Mouse (Mus musculus): Measurements from ENCODE around the gene Mocs2. TPM values are rescaled to one million over a fixed set of nuclear protein-coding genes. Genes with fewer than 3 reads are reported as not detected.

The Mocs2 gene
- 33.6 and 48.1 TPM in 2 replicates for total RNA-seq (2017)

DNA sequence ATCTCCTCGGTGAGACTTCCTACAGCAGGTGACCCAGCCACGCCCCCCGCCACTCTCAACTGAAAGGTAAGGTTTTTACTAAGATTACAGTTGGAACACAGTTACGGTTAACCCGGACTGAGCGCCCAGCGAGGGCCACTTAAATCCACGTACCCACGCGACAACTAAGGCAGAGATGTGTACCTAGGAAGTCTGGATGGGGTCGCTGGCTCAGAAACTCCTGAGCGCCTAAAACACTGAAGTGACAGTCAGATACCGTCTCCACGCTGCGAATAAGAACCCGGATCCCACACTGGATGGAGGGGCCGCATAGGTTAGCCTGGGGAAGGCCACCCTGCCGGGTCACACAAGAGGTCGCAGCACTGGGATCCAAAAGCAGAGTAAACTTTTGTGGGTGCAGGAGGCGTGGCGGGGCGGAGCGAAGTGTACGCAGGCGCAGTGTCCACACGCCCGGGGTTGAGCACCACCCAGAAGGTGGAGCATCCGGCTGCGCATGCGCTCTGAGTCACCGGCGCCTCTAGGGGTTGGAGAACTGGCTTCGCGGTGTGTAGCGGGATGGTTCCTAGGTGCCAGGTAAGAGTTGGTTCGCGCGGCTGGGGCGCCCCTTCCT, at the start of gene Mocs2:
Gene Mocs2 (plus strand): TSS at position 486 of the 610 bp plus-strand sequence.
- peak; percentile 93 for ATAC-seq (replicated peaks; ENCODE audit: low read depth, poor library complexity, severe bottlenecking)

- ATAC-seq (replicated peaks; ENCODE audit: low read depth, poor library complexity, severe bottlenecking), result peak; percentile 48; the same call in 1 of the 2 replicates
Observed at GRCm38 (mm10) chr13:114791511-114791910, 26.5 kb upstream of the Mocs2 start.

DNA sequence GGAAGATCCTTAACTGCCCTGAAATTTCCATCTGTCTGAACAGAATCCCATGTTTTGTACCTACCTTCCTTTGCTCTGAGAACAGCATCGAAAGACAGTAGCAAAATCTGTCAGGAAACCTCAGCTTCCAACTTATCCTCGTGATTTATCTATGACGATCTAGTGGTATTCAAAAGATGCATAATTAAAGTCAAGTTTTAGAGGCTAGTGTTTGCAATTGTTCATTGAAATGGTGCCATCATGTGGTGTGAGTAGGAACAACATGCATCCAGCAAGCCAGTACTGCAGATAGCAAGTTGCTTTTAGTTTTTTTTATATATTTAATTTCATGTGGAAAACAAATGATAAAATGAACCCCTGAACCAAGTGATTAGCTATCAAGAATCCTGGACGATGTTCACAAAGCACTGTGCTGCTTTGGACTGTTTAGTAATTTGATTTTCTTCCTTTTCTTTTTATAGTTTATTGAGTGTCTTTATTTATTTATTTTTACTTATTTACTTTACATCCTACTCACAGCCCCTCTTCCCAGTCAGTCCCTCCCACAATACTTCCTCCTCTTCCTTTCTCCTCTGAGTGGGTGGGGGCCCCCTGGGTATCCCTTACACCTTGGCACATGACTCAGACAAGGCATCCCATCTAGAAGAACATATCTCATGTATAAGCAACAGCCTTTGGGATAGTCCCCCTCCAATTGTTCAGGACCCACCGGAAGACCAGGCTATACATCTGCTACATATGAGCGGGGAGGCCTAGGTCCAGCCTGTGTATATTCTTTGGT, 24.6 kb upstream of the Mocs2 start:
- peak; percentile 84 for ATAC-seq (replicated peaks; ENCODE audit: low read depth, poor library complexity, severe bottlenecking)

DNA sequence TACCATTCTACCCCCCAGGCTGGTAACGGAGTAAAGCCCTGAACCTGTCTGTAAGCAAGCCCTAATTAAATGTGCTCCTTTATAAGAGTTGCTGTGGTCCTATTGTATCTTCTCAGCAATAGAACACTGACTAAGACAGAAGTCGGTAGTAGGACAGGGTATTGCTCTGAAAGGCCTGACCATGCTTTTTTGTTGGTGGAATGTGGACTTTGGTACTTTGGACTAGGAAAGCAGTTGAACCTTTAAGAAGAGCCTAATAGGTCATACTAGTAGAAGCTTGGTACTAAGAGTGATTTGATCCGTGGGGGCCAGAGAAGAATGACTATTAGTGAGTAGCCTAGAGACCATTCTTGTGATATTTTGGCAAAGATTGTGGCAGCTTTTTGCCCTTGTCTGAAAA, 16.2 kb upstream of the Mocs2 start:
- no peak for ATAC-seq (replicated peaks; ENCODE audit: low read depth, poor library complexity, severe bottlenecking)

DNA sequence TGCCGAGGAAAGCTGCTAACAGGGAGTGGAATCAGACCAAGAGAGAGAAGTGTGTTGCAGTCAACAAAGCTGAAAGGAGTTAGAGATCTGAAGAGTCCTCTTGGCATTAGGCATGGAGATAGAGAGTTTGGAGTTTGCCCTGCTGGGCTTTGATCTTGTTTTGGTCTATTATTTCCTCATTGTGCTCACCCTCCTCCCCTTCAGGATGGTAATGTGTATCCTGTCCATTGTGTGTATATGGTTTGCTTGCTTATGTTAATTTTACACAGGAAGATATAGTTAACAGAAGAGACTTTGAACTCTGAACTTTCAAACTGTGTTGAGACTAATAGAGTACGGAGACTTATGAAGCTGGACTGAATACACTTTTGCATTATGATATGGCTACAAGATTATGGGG, 15.1 kb upstream of the Mocs2 start:
- no peak for ATAC-seq (replicated peaks; ENCODE audit: low read depth, poor library complexity, severe bottlenecking)

- no peak for ATAC-seq (replicated peaks; ENCODE audit: low read depth, poor library complexity, severe bottlenecking)
Observed at GRCm38 (mm10) chr13:114809624-114810210, 8.3 kb upstream of the Mocs2 start.

- peak; percentile 24 for ATAC-seq (replicated peaks; ENCODE audit: low read depth, poor library complexity, severe bottlenecking)
Observed at GRCm38 (mm10) chr13:114818513-114818912, 477 bp downstream of the Mocs2 start.

DNA sequence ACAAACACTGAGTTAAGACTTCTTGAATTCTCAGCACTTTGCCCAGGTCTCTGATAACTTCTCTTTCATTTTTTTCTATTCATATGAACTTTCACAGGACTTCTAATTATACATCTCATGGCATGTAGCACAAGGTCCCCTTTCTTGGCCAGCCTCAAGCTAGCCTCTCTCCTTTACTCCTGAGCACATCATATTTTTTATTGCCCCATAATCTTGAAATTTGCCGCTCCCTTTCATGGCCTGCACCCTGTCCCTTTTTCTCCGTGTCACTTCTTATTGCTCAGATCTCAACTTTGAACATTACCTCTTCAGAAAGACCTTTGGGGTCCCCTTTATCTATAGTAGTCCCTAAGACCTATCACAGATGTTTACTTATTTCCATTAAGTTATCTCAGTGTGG, 4.8 kb downstream of the Mocs2 start:
- no peak for ATAC-seq (replicated peaks; ENCODE audit: low read depth, poor library complexity, severe bottlenecking)

GRCm38 (mm10) chr13:114825377-114825855, 7.4 kb downstream of the Mocs2 start:
- ATAC-seq (replicated peaks; ENCODE audit: low read depth, poor library complexity, severe bottlenecking), result no peak

GRCm38 (mm10) chr13:114831367-114831833, 13.4 kb downstream of the Mocs2 start:
- peak; percentile 72 for ATAC-seq (replicated peaks; ENCODE audit: low read depth, poor library complexity, severe bottlenecking)

- ATAC-seq (replicated peaks; ENCODE audit: low read depth, poor library complexity, severe bottlenecking), result no peak
Observed at GRCm38 (mm10) chr13:114832761-114833160, 14.7 kb downstream of the Mocs2 start.

DNA sequence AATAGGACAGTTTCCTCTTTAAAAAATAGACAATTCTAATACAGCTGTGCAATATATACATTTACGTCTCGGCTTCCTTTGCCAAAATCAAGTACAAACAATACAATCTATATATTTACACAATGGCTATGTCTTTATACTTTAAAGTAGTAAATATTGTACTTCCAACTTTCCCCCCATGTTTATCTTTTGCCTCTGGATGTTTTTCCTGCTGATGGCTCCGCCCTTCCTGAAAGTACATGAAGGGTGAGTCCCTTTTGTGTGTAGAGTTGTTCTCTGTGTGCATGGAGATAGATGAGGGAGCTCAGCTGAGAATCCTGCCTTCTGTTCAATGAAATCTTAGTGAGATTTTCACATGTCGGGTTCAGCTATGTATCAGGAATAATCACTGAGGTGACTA, 15.3 kb downstream of the Mocs2 start:
- ATAC-seq (replicated peaks; ENCODE audit: low read depth, poor library complexity, severe bottlenecking), result no peak

DNA sequence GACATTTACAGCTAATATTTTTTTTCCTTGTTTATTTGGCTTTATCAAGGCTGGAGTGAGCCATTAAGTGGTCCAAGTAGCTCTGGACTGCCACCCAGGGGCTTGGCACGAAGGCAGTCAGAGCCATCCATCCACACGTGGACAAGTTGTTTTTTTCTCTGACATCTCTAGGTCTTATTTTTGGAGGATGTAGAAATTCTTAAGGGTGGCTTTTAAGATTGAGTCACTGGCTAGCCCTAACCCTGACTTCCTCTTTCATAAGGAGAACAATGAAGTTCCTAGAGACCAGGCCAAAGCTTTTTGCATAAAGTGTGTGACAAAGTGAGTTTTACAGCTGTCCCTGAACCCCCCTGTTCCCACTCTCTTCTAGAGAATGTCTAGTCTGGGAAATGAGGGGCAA, 16.5 kb downstream of the Mocs2 start:
- ATAC-seq (replicated peaks; ENCODE audit: low read depth, poor library complexity, severe bottlenecking), result peak; percentile 68

- peak; percentile 73 for ATAC-seq (replicated peaks; ENCODE audit: low read depth, poor library complexity, severe bottlenecking)
Observed at GRCm38 (mm10) chr13:114837061-114837460, 19.0 kb downstream of the Mocs2 start.

- no peak for ATAC-seq (replicated peaks; ENCODE audit: low read depth, poor library complexity, severe bottlenecking)
Observed at GRCm38 (mm10) chr13:114838535-114838990, 20.5 kb downstream of the Mocs2 start.

DNA sequence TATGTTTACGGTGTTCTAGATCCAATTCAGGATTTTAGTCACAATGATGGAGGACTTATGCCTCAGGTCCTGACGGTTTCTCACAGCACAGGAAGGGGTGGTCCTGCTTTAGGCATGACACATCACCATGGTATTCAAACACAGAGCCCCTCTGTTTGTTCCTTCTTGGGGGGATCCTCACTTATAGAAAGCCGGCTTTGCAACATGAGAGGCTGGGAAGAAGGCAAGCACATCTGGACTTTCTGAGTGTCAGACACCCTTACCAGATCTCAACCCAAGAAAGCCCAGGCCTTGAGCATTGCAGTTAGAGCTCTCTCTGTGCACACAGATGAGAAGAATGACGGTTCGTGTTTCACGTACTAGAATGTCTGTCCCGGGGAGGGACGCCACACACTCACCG, 21.1 kb downstream of the Mocs2 start:
- no peak for ATAC-seq (replicated peaks; ENCODE audit: low read depth, poor library complexity, severe bottlenecking)

DNA sequence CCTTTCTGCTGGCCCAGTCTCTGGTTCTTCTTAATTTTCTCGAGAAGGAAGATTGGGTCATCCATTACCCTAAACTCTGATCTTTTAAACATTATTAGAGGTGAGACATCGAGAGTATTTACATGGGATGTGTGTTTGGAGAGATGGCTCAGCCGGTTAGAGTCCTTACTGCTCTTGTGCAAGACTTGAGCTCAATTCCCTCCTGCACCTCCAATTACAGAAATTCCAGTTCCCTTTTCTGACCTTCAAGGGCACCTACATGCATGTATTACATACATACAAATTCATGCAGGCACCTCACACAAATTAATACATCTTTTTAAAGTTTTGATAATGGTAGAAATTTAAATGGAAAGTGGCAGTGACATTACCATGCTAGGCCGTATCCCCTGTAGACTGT, 22.5 kb downstream of the Mocs2 start:
- no peak for ATAC-seq (replicated peaks; ENCODE audit: low read depth, poor library complexity, severe bottlenecking)

DNA sequence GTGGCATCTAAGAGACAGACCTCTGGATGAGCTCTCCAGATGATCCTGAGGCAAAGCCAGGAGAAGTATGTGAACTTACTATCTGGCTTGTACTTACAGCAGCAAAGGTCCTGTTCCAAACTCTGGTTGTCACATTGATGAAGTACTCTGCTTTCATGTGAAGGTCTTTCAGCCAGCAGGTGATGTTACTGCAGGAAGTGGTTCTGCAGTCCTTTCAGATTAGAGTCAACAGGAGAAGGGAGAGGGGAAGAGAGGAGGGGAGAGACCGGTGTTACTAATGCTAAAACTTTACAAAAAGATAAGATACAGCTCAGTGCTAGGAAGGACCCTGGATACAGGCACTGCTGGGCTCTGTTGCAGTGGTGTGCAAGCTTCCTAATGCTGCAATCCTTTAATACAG, 25.3 kb downstream of the Mocs2 start:
- no peak for ATAC-seq (replicated peaks; ENCODE audit: low read depth, poor library complexity, severe bottlenecking)

- ATAC-seq (replicated peaks; ENCODE audit: low read depth, poor library complexity, severe bottlenecking), result peak; percentile 86
Observed at GRCm38 (mm10) chr13:114845804-114846203, 27.8 kb downstream of the Mocs2 start.

DNA sequence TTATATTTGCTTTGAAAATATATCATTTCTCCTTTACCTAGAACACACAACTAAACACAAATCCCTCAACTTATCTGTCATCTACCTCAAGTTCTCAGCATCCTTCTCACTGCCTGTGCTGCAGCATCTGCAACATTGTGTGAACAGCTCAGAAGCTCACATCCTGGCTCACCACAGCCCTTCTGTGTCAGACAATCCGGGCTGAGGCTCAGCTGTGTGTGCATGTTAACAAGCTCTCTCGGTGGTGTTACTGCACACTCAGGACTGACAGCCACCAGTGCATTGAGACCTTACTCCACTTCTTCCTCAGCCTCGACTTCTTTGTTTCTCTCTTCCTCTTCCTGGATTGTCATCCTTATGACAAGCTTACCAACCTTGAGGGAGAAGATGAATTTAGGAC, 30.9 kb downstream of the Mocs2 start:
- ATAC-seq (replicated peaks; ENCODE audit: low read depth, poor library complexity, severe bottlenecking), result no peak
